Mouse (Mus musculus): ENCODE data around the gene Xrra1. TPM values are rescaled to one million over a fixed set of nuclear protein-coding genes. Genes with fewer than 3 reads are reported as not detected.

The Xrra1 gene
- polyA plus RNA-seq, 1 experiment from 2014 or later: 1.0 TPM

- Histone ChIP-seq H3K4me2 (peak overlapping the region; percentile 41), H3K36me3 (replicated peaks) (no peaks in the 10 kb centered on the region), H3K27me3 (replicated peaks) (no peaks in the 10 kb centered on the region), H3K4me3 (no peak overlapping the region), H3K27ac (peak overlapping the region; percentile 80), H3K4me1 (peaks cover 47% of the 10 kb centered on the region), H3K9me3 (no peaks in the 10 kb centered on the region), H3K9ac (no peak overlapping the region)
- 20% methylated on average over 9 of the region's 9 CpGs for WGBS
- ATAC-seq (replicated peaks): peak; percentile 70
Observed at GRCm38 (mm10) chr7:99965020-99965841, 106.3 kb downstream of the Xrra1 start.

- H3K4me3 ChIP-seq: no peak overlapping the region
- H3K9me3 ChIP-seq: no peaks in the 10 kb centered on the region
Observed at GRCm38 (mm10) chr7:99966011-99966721, 107.2 kb downstream of the Xrra1 start.

More at GRCm38 (mm10) chr7:99966011-99966721, 107.2 kb downstream of the Xrra1 start:
- no peak overlapping the region for H3K9ac ChIP-seq
- H3K4me1 ChIP-seq: peaks cover 45% of the 10 kb centered on the region
- peak overlapping the region; percentile 41; the same call in 1 of the 2 replicates for H3K4me2 ChIP-seq
- WGBS: 26% methylated on average over 9 of the region's 9 CpGs
- H3K36me3 ChIP-seq (replicated peaks): no peaks in the 10 kb centered on the region
- H3K27me3 ChIP-seq (replicated peaks): no peaks in the 10 kb centered on the region
- peak; percentile 37; the same call in 1 of the 2 replicates for ATAC-seq (replicated peaks)
- peak overlapping the region; percentile 80 for H3K27ac ChIP-seq

Other genes starting within 250 kb of the Xrra1 start
- 1.1 and 1.4 TPM in 2 replicates for gene Tpbgl, start 232.0 kb upstream of the Xrra1 start, polyA plus RNA-seq (2015; fragmentation: Nextera tagmentation; extraction: Ambion mirVana)
- gene Slco2b1, start 147.8 kb upstream of the Xrra1 start, polyA plus RNA-seq (2015; fragmentation: Nextera tagmentation; extraction: Ambion mirVana): 6.0 and 7.2 TPM in 2 replicates
- not detected in 2 replicates for gene Olfr520, start 128.8 kb upstream of the Xrra1 start, polyA plus RNA-seq (2015; fragmentation: Nextera tagmentation; extraction: Ambion mirVana)
- not detected in 2 replicates for gene Olfr521, start 95.6 kb upstream of the Xrra1 start, polyA plus RNA-seq (2015; fragmentation: Nextera tagmentation; extraction: Ambion mirVana)
- gene Neu3, start 30.7 kb upstream of the Xrra1 start, polyA plus RNA-seq (2015; fragmentation: Nextera tagmentation; extraction: Ambion mirVana): 1.7 and 2.0 TPM in 2 replicates
- gene Spcs2, start 4.3 kb downstream of the Xrra1 start, polyA plus RNA-seq (2015; fragmentation: Nextera tagmentation; extraction: Ambion mirVana): 262 and 264 TPM in 2 replicates
- gene Rnf169, start 121.3 kb downstream of the Xrra1 start, polyA plus RNA-seq (2015; fragmentation: Nextera tagmentation; extraction: Ambion mirVana): 5.7 and 6.2 TPM in 2 replicates
- gene Chrdl2, start 147.1 kb downstream of the Xrra1 start, polyA plus RNA-seq (2015; fragmentation: Nextera tagmentation; extraction: Ambion mirVana): 0.34 TPM in 1 of 2 replicates, not detected in the other